Mouse (Mus musculus): Measurements from ENCODE around the gene Irf2bp2. TPM values are rescaled to one million over a fixed set of nuclear protein-coding genes. Genes with fewer than 3 reads are reported as not detected.

The Irf2bp2 gene
- total RNA-seq, 2 experiments from 2014 or later = 62.6 to 73.0 TPM

- DNase-seq (ENCODE audit: low spot score in 2 of 2) = no peak
Observed at GRCm38 (mm10) chr8:126570521-126571040, 23.2 kb downstream of the Irf2bp2 start.

- no peak for DNase-seq (ENCODE audit: low spot score in 2 of 2)
Observed at GRCm38 (mm10) chr8:126570046-126570445, 23.7 kb downstream of the Irf2bp2 start.

- DNase-seq (ENCODE audit: low spot score in 2 of 2) = no peak
Observed at GRCm38 (mm10) chr8:126569638-126570037, 24.1 kb downstream of the Irf2bp2 start.

GRCm38 (mm10) chr8:126567674-126568073 is 26.1 kb downstream of the Irf2bp2 start:
- no peak for DNase-seq (ENCODE audit: low spot score in 2 of 2)

- peak in 1 of 2 experiments; percentile 64 for DNase-seq (ENCODE audit: low spot score in 2 of 2)
Observed at GRCm38 (mm10) chr8:126566446-126567062, 27.2 kb downstream of the Irf2bp2 start.

- DNase-seq (ENCODE audit: low spot score in 2 of 2) = no peak
Observed at GRCm38 (mm10) chr8:126565954-126566445, 27.8 kb downstream of the Irf2bp2 start.

- DNase-seq (ENCODE audit: low spot score in 2 of 2) = no peak
Observed at GRCm38 (mm10) chr8:126565231-126565781, 28.5 kb downstream of the Irf2bp2 start.

GRCm38 (mm10) chr8:126564551-126565154 is 29.1 kb downstream of the Irf2bp2 start:
- no peak for DNase-seq (ENCODE audit: low spot score in 2 of 2)

- no peak for DNase-seq (ENCODE audit: low spot score in 2 of 2)
Observed at GRCm38 (mm10) chr8:126561316-126561841, 32.4 kb downstream of the Irf2bp2 start.

GRCm38 (mm10) chr8:126558400-126558953 is 35.3 kb downstream of the Irf2bp2 start:
- no peak for DNase-seq (ENCODE audit: low spot score in 2 of 2)

- DNase-seq (ENCODE audit: low spot score in 2 of 2) = no peak
Observed at GRCm38 (mm10) chr8:126557403-126557802, 36.4 kb downstream of the Irf2bp2 start.

GRCm38 (mm10) chr8:126556691-126557090 is 37.1 kb downstream of the Irf2bp2 start:
- DNase-seq (ENCODE audit: low spot score in 2 of 2) = no peak

GRCm38 (mm10) chr8:126554741-126555140 is 39.0 kb downstream of the Irf2bp2 start:
- DNase-seq (ENCODE audit: low spot score in 2 of 2) = no peak

GRCm38 (mm10) chr8:126551871-126552270 is 41.9 kb downstream of the Irf2bp2 start:
- DNase-seq (ENCODE audit: low spot score in 2 of 2) = no peak

- no peak for DNase-seq (ENCODE audit: low spot score in 2 of 2)
Observed at GRCm38 (mm10) chr8:126550944-126551357, 42.8 kb downstream of the Irf2bp2 start.

GRCm38 (mm10) chr8:126547841-126548240 is 45.9 kb downstream of the Irf2bp2 start:
- no peak for DNase-seq (ENCODE audit: low spot score in 2 of 2)

- no peak for DNase-seq (ENCODE audit: low spot score in 2 of 2)
Observed at GRCm38 (mm10) chr8:126547361-126547760, 46.4 kb downstream of the Irf2bp2 start.

GRCm38 (mm10) chr8:126546480-126546879 is 47.3 kb downstream of the Irf2bp2 start:
- DNase-seq (ENCODE audit: low spot score in 2 of 2) = no peak

GRCm38 (mm10) chr8:126543407-126543806 is 50.4 kb downstream of the Irf2bp2 start:
- DNase-seq (ENCODE audit: low spot score in 2 of 2) = peak in 1 of 2 experiments; percentile 58

GRCm38 (mm10) chr8:126542757-126543156 is 51.0 kb downstream of the Irf2bp2 start:
- no peak for DNase-seq (ENCODE audit: low spot score in 2 of 2)

- no peak for DNase-seq (ENCODE audit: low spot score in 2 of 2)
Observed at GRCm38 (mm10) chr8:126542090-126542689, 51.6 kb downstream of the Irf2bp2 start.
